Mouse (Mus musculus): ENCODE data around the gene Il1rn. TPM values are rescaled to one million over a fixed set of nuclear protein-coding genes. Genes with fewer than 3 reads are reported as not detected.

The Il1rn gene
- total and polyA plus RNA-seq, 3 experiments = not detected

GRCm38 (mm10) chr2:24357642-24358041 lies 21.0 kb downstream of the Il1rn start:
- DNase-seq (ENCODE audit: low read depth, low spot score) = peak; percentile 18
- no peak overlapping the region for H3K9ac ChIP-seq (ENCODE audit: control insufficient read depth, low read depth, low read length, poor library complexity, severe bottlenecking)

GRCm38 (mm10) chr2:24359347-24359746 lies 22.7 kb downstream of the Il1rn start:
- Histone ChIP-seq H3K4me1 (ENCODE audit: control insufficient read depth in 1 of 2, insufficient read depth in 2 of 2, low read length in 2 of 2) (no peaks in the 10 kb centered on the region), H3K9me3 (replicated peaks; ENCODE audit: insufficient read depth, low read length) (no peaks in the 10 kb centered on the region), H3K4me3 (ENCODE audit: control insufficient read depth in 1 of 2, insufficient read depth in 1 of 2, low read depth in 2 of 2, low read length in 2 of 2) (no peak overlapping the region), H3K79me2 (ENCODE audit: control insufficient read depth, insufficient read depth, low read length, poor library complexity) (no peaks in the 10 kb centered on the region), H3K27me3 (ENCODE audit: control insufficient read depth in 1 of 2, insufficient read depth in 2 of 2, low read length in 2 of 2) (no peaks in the 10 kb centered on the region), H3K27ac (ENCODE audit: control insufficient read depth, low read depth, low read length) (no peak overlapping the region), H3K36me3 (ENCODE audit: control insufficient read depth in 1 of 2, insufficient read depth in 2 of 2, low read length in 2 of 2) (no peaks in the 10 kb centered on the region), H3K9ac (ENCODE audit: control insufficient read depth, low read depth, low read length, poor library complexity, severe bottlenecking) (no peak overlapping the region)
- DNase-seq (ENCODE audit: low read depth, low spot score) = no peak
- TF ChIP-seq ETS1 (IDR thresholded peaks at IDR 0.05; ENCODE audit: low read depth, low read length) (no peak), POLR2AphosphoS2 (IDR thresholded peaks at IDR 0.05; ENCODE audit: low read length) (no peak), MYB (IDR thresholded peaks at IDR 0.05; ENCODE audit: low read depth, low read length) (no peak), NELFE (IDR thresholded peaks at IDR 0.05; ENCODE audit: low read depth, low read length) (no peak), BHLHE40 (IDR thresholded peaks at IDR 0.05; ENCODE audit: borderline replicate concordance, low read depth, low read length) (no peak), MAX (IDR thresholded peaks at IDR 0.05; ENCODE audit: low read length) (no peak)

More at GRCm38 (mm10) chr2:24357642-24358041, 21.0 kb downstream of the Il1rn start:
- Histone ChIP-seq H3K9me3 (replicated peaks; ENCODE audit: insufficient read depth, low read length) (no peaks in the 10 kb centered on the region), H3K27me3 (ENCODE audit: control insufficient read depth in 1 of 2, insufficient read depth in 2 of 2, low read length in 2 of 2) (no peaks in the 10 kb centered on the region), H3K36me3 (ENCODE audit: control insufficient read depth in 1 of 2, insufficient read depth in 2 of 2, low read length in 2 of 2) (no peaks in the 10 kb centered on the region), H3K79me2 (ENCODE audit: control insufficient read depth, insufficient read depth, low read length, poor library complexity) (no peaks in the 10 kb centered on the region), H3K4me1 (ENCODE audit: control insufficient read depth in 1 of 2, insufficient read depth in 2 of 2, low read length in 2 of 2) (no peaks in the 10 kb centered on the region), H3K27ac (ENCODE audit: control insufficient read depth, low read depth, low read length) (no peak overlapping the region), H3K4me3 (ENCODE audit: control insufficient read depth in 1 of 2, insufficient read depth in 1 of 2, low read depth in 2 of 2, low read length in 2 of 2) (no peak overlapping the region)
- TF ChIP-seq RAD21 (IDR thresholded peaks at IDR 0.05; ENCODE audit: low read depth, low read length) (peak; percentile 19; the same call in 1 of the 2 replicates), POLR2AphosphoS2 (IDR thresholded peaks at IDR 0.05; ENCODE audit: low read length) (no peak), MYB (IDR thresholded peaks at IDR 0.05; ENCODE audit: low read depth, low read length) (no peak), CTCF (IDR thresholded peaks at IDR 0.05 in 2 of 3, conservative IDR thresholded peaks at IDR 0.05 in 1 of 3; ENCODE audit: control insufficient read depth in 1 of 3, insufficient read depth in 1 of 3, low read depth in 2 of 3, low read length in 3 of 3, poor library complexity in 1 of 3, severe bottlenecking in 1 of 3) (peak in 2 of 3 experiments; percentile 12 to 36; a peak in 2 of 6 replicates), ELF1 (IDR thresholded peaks at IDR 0.05; ENCODE audit: low read depth, low read length) (no peak), SMC3 (IDR thresholded peaks at IDR 0.05; ENCODE audit: low read depth, low read length) (peak; percentile 42)

DNA sequence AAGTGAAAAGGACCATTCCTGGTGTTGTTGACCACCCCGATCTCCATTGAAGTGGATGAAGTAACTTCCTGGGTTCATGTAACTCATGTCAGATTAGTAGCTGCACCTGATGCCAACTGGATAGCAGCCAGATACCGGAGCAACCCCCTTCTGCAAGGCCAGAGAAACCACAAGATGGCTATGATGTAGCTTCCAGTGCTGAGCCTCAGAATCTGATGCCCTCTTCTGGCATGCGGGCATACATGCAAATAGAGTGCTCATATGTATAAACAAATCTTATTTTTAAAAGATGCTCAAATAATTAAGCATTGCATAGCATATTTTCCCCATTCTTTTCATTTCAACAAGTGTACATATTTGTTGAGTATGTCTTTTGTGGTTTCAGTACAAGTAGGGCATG lies 27.2 kb downstream of the Il1rn start:
- H3K36me3 ChIP-seq (ENCODE audit: control insufficient read depth in 1 of 2, insufficient read depth in 2 of 2, low read length in 2 of 2) = no peaks in the 10 kb centered on the region
- no peak for DNase-seq (ENCODE audit: low read depth, low spot score)
- no peak overlapping the region for H3K9ac ChIP-seq (ENCODE audit: control insufficient read depth, low read depth, low read length, poor library complexity, severe bottlenecking)
- H3K4me3 ChIP-seq (ENCODE audit: control insufficient read depth in 1 of 2, insufficient read depth in 1 of 2, low read depth in 2 of 2, low read length in 2 of 2) = no peak overlapping the region
- H3K79me2 ChIP-seq (ENCODE audit: control insufficient read depth, insufficient read depth, low read length, poor library complexity) = no peaks in the 10 kb centered on the region
- H3K27me3 ChIP-seq (ENCODE audit: control insufficient read depth in 1 of 2, insufficient read depth in 2 of 2, low read length in 2 of 2) = no peaks in the 10 kb centered on the region
- H3K9me3 ChIP-seq (replicated peaks; ENCODE audit: insufficient read depth, low read length) = no peaks in the 10 kb centered on the region
- TF ChIP-seq NELFE (IDR thresholded peaks at IDR 0.05; ENCODE audit: low read depth, low read length) = no peak
- TF ChIP-seq POLR2A (IDR thresholded peaks at IDR 0.05; ENCODE audit: control insufficient read depth in 1 of 2, insufficient read depth in 1 of 2, low read depth in 1 of 2, low read length in 2 of 2, poor library complexity in 1 of 2) = no peak
- no peak overlapping the region for H3K27ac ChIP-seq (ENCODE audit: control insufficient read depth, low read depth, low read length)
- no peaks in the 10 kb centered on the region for H3K4me1 ChIP-seq (ENCODE audit: control insufficient read depth in 1 of 2, insufficient read depth in 2 of 2, low read length in 2 of 2)

Measured in MEL (cell line).